Mouse (Mus musculus) cerebellum, postnatal 4 days (tissue): ENCODE data around the gene Dcn.

Source experiments
- DNase-seq, 2 experiments: peaks; one replicate each; pipeline ENCODE4 v3.0.0; 2022; ENCODE audit warnings: low spot score in 2 of 2, mixed read lengths in 1 of 2

Gene Dcn

DNA sequence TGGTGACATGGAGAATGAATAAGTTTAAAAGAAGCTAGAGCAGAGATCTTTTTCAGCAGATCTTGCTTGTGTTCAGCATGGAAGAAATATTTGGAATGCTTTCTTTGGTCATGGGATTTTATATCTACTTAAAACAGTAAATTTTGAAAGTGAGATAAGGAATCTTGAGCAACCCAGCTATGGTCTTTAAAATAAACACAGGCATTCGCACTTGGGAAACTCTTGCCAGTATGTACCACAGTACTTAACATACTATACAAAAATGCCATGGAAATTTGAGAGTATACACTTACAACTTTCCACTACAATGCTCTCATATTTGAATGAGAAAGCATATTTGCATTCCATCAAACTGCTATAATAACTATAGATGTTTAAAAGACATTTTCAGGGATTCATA is 68.3 kb downstream of the Dcn start:
- no peak for DNase-seq

DNA sequence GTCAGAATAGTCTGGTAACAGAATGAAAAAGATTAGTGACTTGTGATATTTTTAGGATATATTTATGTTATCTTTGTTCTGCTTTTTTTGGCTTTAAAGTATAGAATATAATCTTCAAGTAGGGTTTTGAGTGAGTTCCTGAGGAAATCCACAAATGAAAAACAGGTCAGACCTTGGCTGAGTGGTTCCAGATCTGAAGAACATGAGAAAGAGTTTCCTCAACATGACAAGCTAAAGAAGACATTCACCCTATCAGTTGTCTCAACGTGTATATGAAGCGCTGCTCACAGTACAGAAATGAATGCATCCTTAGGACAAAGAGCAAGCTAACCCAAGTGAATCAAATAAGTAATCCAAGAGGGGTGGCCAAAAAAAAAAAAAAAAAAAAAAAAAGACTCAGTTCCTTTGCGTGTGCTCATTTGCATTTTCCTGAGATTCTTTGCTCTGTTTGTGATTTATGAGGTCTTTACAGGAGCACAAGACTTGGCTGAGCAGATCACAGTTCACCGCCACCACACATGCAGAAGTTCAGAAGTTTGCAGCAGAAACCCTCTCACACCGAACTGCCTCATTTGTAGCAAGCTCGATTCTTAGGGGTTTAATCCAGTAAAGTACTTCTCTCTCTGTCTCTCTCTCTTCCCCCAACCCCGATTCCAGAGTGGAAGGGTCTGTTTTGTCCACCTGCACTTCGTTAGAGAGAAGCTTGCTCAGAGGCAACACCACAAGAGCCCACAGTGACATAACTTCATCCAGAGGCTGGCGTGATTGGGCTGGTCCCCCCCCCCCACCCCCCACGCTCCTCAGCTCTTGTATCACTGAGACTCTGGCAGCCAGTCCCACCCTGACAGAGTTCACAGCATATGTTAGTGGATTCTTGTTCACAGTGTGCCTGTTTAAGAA is 85.8 kb downstream of the Dcn start, which contains the start of gene Lum:
Gene Lum (plus strand): TSS at position 172 of the 900 bp plus-strand sequence.
- no peak for DNase-seq

DNA sequence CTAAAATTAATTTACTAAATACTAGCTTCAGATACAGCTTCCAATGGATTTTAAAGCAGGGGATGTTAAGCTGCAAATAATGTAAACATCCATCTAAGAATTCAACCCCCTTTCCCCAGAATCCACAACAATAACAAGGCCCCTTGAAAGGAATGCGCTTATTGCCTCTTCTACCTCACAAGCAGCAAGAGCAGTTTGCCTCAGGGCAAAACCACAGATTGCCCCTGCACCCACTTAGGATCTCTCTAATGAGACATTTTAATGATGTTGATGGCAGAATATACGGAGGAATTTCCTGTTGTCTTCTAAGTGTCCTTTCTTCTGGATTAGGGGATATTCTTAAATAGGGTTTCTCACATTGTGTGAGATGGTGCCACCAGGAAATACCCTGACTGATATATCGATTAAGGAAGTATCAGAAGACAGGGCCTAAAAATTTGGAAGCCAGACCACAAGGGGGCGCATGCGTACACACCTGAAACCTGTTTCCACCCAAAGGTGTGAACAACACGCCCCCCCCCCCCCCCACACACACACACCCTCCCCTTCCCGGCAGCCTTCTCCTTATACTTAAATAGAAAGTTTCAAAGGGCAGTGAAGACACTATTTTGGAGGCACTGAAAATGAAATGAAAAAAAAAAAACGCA is 88.2 kb downstream of the Dcn start:
- no peak for DNase-seq
